Mouse (Mus musculus): ENCODE results near the gene B3gnt3. TPM values are rescaled to one million over a fixed set of nuclear protein-coding genes. Genes with fewer than 3 reads are reported as not detected.
"Not testable (repeated sequence)": the region's sequence is repeated elsewhere in the genome, so short reads cannot be mapped to it uniquely, and the experiment has no call there.

The B3gnt3 gene
- polyA plus RNA-seq, 1 experiment = 4.8 TPM

GRCm38 (mm10) chr8:71711574-71711973, 10.0 kb upstream of the B3gnt3 start:
- DNase-seq (ENCODE audit: low spot score) = no peak

- peak; percentile 62 for DNase-seq (ENCODE audit: low spot score)
These were observed 8.3 kb upstream of the B3gnt3 start for GRCm38 (mm10) chr8:71709800-71710446.

- no peak for DNase-seq (ENCODE audit: low spot score)
These were observed 7.7 kb upstream of the B3gnt3 start for GRCm38 (mm10) chr8:71709134-71709799.

- DNase-seq (ENCODE audit: low spot score) = no peak
These were observed 6.3 kb upstream of the B3gnt3 start for GRCm38 (mm10) chr8:71707874-71708273.

DNA sequence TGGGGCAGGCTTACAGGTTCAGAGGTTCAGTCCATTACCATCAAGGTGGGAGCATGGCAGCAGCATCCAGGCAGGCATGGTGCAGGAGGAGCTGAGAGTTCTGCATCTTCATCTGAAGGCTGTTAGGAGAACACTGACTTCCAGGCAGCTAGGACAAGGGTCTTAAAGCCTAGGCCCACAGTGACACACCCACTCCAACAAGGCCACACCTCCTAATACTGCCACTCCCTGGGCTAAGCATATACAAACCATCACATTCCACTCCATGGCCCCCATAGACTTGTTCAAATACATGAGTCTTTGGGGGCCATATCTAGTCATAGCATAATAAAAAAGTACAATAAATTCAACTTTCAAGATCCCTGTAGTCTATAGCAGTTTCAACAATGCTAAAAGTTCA, 1.8 kb upstream of the B3gnt3 start:
- DNase-seq (ENCODE audit: low spot score) = not testable (repeated sequence)

GRCm38 (mm10) chr8:71702923-71703322, 1.3 kb upstream of the B3gnt3 start:
- no peak for DNase-seq (ENCODE audit: low spot score)

DNA sequence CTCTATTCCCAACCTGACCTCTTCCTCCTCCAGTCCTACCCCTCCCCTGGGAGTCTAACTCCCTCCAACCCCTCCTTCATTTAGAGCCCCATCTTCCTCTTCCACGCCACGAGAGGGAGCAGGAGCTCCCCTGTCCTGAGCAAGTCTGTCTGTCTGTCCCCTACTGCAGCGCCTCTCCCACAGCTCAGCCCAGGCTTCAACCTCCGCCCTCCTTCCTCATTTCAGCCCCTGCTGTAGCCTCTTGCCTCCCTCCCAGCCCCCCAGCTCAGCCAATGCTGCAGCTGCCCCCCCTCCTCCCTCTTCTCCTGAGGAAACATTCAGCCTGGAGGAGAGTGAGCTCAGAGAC, 471 bp upstream of the B3gnt3 start:
- DNase-seq (ENCODE audit: low spot score) = no peak

DNA sequence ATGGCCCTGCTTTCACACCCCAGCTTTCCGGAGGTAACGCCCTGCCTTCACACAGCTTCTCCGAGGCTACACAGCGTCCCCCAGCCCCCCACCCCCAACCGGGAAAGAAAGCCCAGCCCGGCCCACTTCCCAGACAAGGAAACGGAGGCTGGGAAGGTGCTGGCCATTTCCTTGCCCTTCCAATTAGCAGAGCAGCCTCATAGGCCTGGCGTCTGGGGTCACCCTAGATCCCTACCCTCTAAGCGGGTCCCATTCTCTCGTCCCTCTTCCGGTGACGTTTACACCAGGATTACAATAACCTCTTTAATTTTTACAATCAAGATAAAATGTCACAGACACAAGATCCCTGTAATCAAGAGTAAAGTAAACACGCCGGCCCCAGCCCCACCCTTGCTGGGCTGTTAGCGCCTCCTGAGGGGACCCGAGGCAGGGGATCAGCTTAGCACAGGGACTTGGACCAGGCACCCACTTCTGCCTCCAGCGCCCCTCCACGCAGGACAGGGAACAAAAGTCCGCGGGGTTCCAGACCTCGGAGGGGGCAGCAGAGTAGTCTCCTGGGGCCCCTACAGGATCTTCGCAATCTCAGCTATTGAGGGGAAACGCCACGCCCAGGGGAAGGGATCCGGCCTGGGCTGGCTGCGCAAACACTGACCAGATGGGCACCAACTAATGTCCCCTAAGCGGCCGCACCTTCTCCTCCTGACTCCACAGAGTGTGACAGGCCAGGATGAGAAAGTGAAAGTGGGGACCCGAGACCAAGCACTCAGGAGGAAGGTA, 908 bp downstream of the B3gnt3 start:
- DNase-seq (ENCODE audit: low spot score) = no peak

DNA sequence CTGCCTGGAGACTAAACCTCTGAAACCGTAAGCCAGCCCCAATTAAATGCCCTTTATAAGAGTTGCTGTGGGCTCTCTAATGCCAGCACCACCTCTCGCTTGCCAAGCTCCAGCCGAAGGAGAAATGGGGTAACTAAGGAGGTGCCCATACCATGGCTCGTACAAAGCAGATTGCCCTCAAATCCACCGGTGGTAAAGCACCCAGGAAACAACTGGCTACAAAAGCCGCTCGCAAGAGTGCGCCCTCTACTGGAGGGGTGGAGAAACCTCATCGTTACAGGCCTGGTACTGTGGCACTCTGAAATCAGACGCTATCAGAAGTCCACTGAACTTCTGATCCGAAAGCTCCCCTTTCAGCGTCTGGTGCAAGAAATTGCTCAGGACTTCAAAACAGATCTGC, 6.1 kb downstream of the B3gnt3 start:
- not testable (repeated sequence) for DNase-seq (ENCODE audit: low spot score)

GRCm38 (mm10) chr8:71693166-71694041, 8.2 kb downstream of the B3gnt3 start:
- DNase-seq (ENCODE audit: low spot score) = no peak

DNA sequence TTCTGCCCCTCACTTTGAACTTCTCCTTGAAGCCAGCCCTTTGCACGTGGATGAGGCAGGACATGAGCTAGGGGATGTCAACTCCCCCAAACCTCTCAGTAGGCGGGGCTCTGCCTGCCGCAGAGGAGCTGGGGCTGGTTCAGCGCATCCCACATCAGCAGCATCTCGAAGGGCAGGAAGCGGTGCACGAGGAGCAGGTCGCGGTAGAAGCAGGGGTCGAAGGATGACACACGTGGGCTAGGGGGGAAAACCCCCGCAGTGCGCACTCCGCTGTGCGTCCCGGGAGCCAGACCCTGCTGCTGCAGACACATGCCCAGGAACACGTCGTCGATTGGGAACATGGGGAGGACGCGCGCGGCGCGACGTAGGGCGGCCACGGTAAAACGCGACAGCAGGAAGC, 9.1 kb downstream of the B3gnt3 start:
- DNase-seq (ENCODE audit: low spot score) = no peak

DNA sequence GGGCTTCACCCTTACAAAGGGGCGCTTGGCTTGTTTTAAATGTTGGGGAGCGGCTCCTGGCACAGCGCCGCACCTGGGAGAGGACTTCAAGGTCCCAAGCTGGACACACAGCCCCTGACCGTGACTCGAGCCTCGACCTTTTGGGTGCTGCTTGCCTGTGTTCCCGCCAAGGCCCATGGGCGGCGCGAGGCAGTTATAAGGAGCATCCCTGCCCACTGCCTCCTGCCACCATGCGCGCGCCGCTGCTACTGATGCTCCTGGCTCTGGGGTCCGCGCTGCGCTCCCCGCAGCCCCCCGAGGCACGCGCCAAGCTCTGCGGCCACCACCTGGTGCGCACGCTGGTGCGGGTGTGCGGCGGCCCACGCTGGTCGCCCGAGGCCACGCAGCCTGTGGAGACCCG, 12.6 kb downstream of the B3gnt3 start, which contains the start of gene Insl3:
TSS of gene Insl3 (plus strand) at position 187 of the 400 bp plus-strand sequence.
- no peak for DNase-seq (ENCODE audit: low spot score)

DNA sequence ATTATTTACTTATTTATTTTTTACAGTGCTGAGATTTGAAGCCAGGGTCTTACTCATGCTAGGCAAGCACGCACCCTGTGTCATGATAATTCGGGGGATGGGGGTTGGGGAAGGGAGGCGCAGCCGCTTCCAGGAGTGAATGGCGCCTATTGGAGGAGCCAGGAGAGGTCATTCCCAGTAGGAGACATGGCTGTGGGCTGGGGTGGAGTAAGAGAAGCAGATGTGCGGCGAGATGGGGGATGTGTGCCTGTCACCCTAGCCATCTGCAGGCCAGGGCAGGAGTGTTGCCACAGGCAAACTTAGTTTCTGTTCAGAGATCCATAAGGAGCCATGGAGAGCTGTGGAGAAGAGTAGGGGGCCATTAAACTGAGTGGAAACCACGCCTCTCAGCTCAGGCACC, 14.0 kb downstream of the B3gnt3 start:
- DNase-seq (ENCODE audit: low spot score) = no peak

- DNase-seq (ENCODE audit: low spot score) = no peak
These were observed 15.3 kb downstream of the B3gnt3 start for GRCm38 (mm10) chr8:71686143-71686734.

GRCm38 (mm10) chr8:71685573-71685972, 16.0 kb downstream of the B3gnt3 start:
- DNase-seq (ENCODE audit: low spot score) = no peak

DNA sequence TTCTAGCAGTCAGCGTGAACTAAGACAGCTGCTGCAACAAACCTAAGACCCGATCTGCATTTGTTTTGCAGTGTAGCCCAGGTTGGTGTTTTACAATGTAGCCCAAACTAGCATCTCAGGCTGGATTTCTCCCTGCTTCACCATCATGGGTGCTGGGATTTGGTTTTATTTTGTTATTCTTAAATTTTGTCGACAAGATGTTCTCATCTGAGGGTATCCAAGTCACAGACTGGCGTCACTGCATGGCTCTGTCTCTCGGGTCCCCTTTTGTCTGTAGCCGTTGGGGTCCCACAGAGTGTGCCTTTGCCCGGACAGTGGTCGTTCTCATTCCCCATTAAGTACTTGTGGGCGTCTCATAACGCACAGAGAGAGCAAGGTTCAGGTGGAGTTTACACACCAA, 16.9 kb downstream of the B3gnt3 start:
- no peak for DNase-seq (ENCODE audit: low spot score)

DNA sequence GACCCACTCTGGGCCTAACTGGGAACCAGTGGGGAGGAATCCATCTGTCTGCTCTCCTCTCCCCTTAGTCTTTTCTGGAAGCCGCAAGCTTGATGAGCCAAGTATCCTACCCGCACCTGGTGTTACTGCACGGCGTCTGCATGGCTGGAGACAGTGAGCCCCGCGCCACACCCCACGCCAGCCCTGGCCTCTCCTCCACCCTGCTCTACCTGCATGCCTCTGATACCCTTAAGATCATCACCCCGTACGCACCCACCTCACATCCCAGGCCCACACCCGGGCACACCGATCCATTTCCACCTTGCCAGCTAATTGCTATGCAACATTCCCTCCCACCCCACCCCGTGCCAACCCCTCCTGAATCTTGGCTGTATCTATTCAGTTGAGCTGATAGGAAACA, 18.8 kb downstream of the B3gnt3 start:
- no peak for DNase-seq (ENCODE audit: low spot score)

DNA sequence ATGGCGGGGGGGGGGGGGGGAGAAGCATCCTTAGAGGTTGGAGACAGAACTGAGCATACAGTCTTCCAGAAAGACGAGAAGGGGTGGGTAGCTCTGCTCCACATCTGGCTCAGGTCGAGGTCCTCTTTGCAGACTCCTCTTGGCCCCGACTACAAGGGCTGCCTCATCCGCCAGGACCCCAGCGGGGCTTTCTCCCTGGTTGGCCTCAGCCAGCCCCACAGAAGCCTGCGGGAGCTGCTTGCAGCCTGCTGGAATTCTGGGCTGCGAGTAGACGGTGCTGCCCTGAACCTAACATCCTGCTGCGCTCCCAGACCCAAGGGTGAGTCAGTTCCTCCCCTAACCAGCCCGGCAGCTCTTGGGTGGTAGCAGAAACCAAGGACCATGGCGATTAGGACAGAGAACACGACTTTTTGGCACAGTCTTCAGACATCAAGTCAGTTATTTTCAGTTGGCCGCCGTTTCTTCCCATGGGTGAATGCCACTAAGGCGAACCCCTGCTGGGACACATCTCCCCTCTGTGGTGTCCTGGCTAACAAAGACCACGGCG, 20.1 kb downstream of the B3gnt3 start:
- DNase-seq (ENCODE audit: low spot score) = no peak

DNA sequence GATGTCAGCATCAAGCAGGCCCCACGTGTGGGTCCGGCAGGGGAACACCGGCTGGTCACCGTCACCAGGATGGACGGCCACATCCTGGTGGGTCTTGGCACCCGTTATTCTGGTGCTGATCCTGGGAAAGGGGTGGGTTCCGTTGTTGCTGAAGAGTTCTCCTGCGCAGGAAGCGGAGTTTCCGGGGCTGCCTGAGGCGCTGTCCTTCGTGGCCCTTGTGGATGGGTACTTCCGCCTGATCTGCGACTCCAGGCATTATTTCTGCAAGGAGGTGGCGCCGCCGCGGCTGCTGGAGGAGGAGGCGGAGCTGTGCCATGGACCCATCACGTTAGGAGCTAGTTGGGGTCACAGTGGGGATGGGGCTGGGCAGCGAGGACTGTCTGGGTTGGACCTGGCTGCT, 21.1 kb downstream of the B3gnt3 start:
- no peak for DNase-seq (ENCODE audit: low spot score)

DNA sequence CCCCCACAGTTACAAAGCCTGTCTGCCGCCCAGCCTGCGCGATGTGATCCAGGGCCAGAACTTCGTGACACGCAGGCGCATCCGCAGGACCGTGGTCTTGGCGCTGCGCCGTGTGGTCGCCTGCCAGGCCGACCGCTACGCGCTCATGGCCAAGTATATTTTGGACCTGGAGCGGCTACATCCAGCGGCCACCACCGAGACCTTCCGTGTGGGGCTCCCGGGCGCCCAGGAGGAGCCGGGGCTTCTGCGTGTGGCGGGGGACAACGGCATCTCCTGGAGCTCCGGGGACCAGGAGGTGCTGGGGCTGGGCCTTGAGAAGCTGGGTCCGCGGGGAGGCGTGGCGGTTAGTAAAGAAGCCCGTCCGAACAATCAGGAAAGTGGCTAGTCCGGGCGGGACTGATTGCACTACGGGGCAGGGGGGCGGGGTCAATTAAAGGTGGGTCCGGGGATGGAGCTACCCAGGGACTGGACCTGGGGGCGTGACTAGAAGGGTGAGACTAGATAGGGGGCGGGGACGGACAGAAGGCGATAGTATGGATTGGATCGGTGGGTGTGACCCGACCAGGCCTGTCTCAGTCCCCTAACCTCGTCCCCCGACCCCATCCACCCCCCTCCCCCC, 21.9 kb downstream of the B3gnt3 start:
- DNase-seq (ENCODE audit: low spot score) = no peak

- DNase-seq (ENCODE audit: low spot score) = no peak
These were observed 22.5 kb downstream of the B3gnt3 start for GRCm38 (mm10) chr8:71679116-71679515.
